Mouse (Mus musculus) forebrain, embryonic 10.5 days (tissue): ENCODE results near the gene Setdb2. TPM values are rescaled to one million over a fixed set of nuclear protein-coding genes. Genes with fewer than 3 reads are reported as not detected.

Source experiments
- DNase-seq: peaks from one replicate; pipeline ENCODE4 v3.0.0-alpha.2; 2017; ENCODE audit warnings: low spot score; ENCODE audit errors: extremely low spot score
- H3K27ac ChIP-seq: fragments of 300-500 bp; sonication (generic); 2 replicates; pipeline ENCODE4 v1.5.1; 2016; ENCODE audit warnings: mild to moderate bottlenecking
- H3K27me3 ChIP-seq: fragments of 300-500 bp; sonication (generic); 2 replicates; pipeline ENCODE4 v1.6.1; 2016; ENCODE audit warnings: mild to moderate bottlenecking; ENCODE audit not compliant: poor library complexity, severe bottlenecking
- H3K36me3 ChIP-seq: fragments of 300-500 bp; sonication (generic); replicated peaks from 2 replicates; pipeline ENCODE4 v1.6.1; 2016; ENCODE audit warnings: mild to moderate bottlenecking, moderate library complexity
- H3K4me1 ChIP-seq: fragments of 300-500 bp; sonication (generic); 2 replicates; pipeline ENCODE4 v1.6.1; 2016
- H3K4me3 ChIP-seq: fragments of 300-500 bp; sonication (generic); 2 replicates; pipeline ENCODE4 v1.5.1; 2016; ENCODE audit warnings: mild to moderate bottlenecking, moderate library complexity
- H3K9me3 ChIP-seq: fragments of 300-500 bp; sonication (generic); 2 replicates; pipeline ENCODE4 v1.6.1; 2016; ENCODE audit warnings: mild to moderate bottlenecking, moderate library complexity
- WGBS: fragments of 180-500 bp; shearing (Covaris S2); methylation state at CpG from one replicate; pipeline ENCODE4 v1.1.7; 2016; 5-methylcytosine and 5-hydroxymethylcytosine counted together
- polyA plus RNA-seq: library from polyadenylated mRNA; unstranded; fragments of >200 nt; fragmentation: Nextera tagmentation; extraction: Ambion mirVana; gene quantifications from 2 replicates; pipeline ENCODE4 v1.2.1, GENCODE M21; 2016

Setdb2 gene
- 11.8 and 13.7 TPM in 2 replicates for polyA plus RNA-seq

DNA sequence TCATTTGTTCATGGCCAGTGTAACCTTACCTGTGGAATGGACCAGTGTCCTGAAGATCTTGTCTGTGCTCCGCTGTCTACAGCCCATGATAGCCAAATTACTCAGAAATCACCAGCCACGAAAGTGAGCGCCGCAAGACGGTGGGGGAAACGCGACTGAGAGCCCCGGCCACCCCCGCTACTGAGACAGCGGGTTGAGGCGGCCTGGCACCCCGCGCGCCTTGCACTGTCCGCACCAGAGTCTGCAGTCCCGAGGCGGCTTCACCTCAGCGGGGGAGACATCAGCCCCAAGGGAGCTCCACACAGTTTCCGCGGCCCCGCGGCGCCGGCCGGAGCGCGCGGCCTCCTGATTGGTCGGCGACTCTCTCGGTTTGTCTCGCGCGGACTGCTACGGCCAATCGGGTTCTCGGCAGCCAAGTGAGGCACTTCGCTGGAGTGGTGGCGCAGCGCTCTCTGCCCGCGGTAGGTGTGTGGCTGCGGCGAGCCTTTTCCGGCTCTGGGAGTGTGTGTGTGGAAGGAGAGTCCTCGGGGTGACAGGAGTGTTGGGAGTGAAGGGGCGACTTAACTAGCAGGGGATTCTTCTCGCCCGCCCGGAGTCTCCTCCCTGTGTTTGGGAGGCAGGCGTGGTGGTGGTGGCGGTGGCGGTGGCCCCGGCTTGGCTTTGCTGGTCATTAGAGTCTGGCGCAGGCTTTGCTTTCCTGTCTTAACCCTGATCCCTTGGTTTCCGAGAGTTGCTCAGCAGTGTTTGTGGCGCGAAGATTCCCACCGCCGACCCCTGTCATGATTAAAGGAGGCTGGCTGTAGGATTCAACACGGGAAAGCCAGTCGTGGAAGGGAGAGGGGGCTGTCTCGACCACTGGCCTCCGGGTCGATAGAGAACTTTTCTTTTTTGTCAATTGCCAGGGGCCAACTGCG is at the start of gene Setdb2, which contains the start of gene Cab39l:
Setdb2 (minus strand) TSS at position 327 of the 914 bp plus-strand sequence.
Cab39l (plus strand) TSS at position 415 of the 914 bp plus-strand sequence.
- H3K27me3 ChIP-seq = no peaks in the 10 kb centered on the region
- peaks cover 22% of the 10 kb centered on the region for H3K4me1 ChIP-seq
- H3K27ac ChIP-seq = peak within 1 kb of the TSS; percentile 90
- no peaks in the 10 kb centered on the region for H3K36me3 ChIP-seq
- WGBS = under 1% methylated on average over 65 of the region's 66 CpGs
- peak; percentile 91 for DNase-seq
- no peaks in the 10 kb centered on the region for H3K9me3 ChIP-seq
- peak within 1 kb of the TSS; percentile 90 for H3K4me3 ChIP-seq

DNA sequence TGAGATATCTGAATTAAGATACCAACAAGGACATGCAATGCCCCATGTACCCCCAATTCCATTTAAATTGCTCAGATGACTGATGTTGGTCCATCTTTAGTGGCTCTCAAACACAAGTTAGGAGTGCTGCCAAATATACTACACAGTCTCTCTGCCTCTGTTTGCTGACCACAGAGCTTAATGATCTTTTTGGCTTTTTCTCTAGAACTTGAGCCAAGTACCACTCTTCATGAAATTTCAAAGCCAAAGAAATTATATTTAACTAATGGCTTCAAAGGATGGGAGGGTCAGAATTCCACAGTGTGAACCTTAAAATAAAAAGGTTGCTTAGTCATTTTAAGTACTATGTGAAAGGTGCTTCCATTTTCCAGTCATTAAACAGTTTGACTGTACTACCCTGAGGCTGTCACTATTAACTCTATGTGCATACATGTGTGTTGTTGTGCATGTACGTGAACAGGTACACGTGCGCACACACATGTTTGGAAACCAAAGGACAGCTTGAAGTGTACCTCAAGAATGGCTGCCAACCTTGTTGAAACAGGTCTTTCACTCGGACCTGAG is 44.6 kb upstream of the Setdb2 start:
- H3K4me3 ChIP-seq = no peak overlapping the region
- H3K9me3 ChIP-seq = no peaks in the 10 kb centered on the region
- WGBS = 95% methylated on average over 4 of the region's 4 CpGs
- H3K36me3 ChIP-seq = no peaks in the 10 kb centered on the region
- H3K27me3 ChIP-seq = no peaks in the 10 kb centered on the region
- DNase-seq = no peak
- no peaks in the 10 kb centered on the region for H3K4me1 ChIP-seq
- no peak overlapping the region for H3K27ac ChIP-seq

- DNase-seq = no peak
- no peaks in the 10 kb centered on the region for H3K9me3 ChIP-seq
- no peaks in the 10 kb centered on the region for H3K27me3 ChIP-seq
- H3K4me3 ChIP-seq = no peak overlapping the region
- no peak overlapping the region for H3K27ac ChIP-seq
- no peaks in the 10 kb centered on the region for H3K36me3 ChIP-seq
- whole genome bisulfite sequencing = 72% methylated on average over 6 of the region's 6 CpGs
- H3K4me1 ChIP-seq = no peaks in the 10 kb centered on the region
Observed at GRCm38 (mm10) chr14:59478699-59479098, 38.0 kb upstream of the Setdb2 start.

DNA sequence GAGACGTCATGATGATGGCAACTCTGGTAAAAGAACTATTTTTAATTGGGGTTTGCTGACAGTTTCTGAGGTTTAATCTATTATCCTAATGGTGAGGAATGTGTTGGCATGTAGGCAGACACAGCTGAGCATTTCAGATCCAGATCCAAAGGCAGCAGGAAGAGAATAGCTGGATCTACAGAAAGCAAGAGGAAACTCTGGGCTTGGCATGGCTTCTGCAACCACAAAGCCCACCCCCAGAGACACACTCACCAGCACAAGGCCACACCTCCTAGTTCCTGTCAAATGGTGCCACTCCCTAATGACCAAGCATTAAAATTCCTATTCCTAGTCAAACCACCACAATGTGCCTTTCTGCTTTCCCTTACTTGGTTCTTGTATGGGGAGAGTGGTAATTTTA is 30.1 kb upstream of the Setdb2 start:
- H3K36me3 ChIP-seq = no peaks in the 10 kb centered on the region
- no peaks in the 10 kb centered on the region for H3K9me3 ChIP-seq
- WGBS = 93% methylated on average over 1 of the region's 1 CpGs
- H3K4me3 ChIP-seq = no peak overlapping the region
- no peaks in the 10 kb centered on the region for H3K4me1 ChIP-seq
- H3K27me3 ChIP-seq = no peaks in the 10 kb centered on the region
- H3K27ac ChIP-seq = no peak overlapping the region
- no peak for DNase-seq

DNA sequence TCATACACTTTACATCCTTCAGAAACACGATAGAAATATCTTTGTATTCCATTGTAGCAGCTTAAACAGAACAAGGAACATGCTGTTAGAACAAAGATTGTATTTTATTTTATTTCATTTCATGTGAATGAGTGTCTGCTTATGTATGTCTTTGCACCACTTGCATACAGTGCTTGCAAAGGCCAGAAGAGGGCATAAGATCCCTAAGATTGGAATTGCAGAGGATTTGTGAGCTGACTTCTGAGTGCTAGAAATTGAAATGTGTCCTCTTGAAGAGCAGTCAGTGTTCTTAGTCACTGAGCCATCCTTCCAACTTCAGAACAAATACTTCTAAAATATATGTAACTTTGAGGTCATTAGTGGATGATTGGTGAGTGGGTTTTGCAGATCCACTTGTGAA is 27.1 kb upstream of the Setdb2 start:
- no peak for DNase-seq
- Histone ChIP-seq H3K4me3 (no peak overlapping the region), H3K27me3 (no peaks in the 10 kb centered on the region), H3K27ac (no peak overlapping the region), H3K36me3 (no peaks in the 10 kb centered on the region), H3K4me1 (no peaks in the 10 kb centered on the region), H3K9me3 (no peaks in the 10 kb centered on the region)
- WGBS = 87% methylated on average over 1 of the region's 1 CpGs

GRCm38 (mm10) chr14:59466503-59466902 is 25.8 kb upstream of the Setdb2 start:
- 95% methylated on average over 2 of the region's 2 CpGs for WGBS
- no peaks in the 10 kb centered on the region for H3K9me3 ChIP-seq

DNA sequence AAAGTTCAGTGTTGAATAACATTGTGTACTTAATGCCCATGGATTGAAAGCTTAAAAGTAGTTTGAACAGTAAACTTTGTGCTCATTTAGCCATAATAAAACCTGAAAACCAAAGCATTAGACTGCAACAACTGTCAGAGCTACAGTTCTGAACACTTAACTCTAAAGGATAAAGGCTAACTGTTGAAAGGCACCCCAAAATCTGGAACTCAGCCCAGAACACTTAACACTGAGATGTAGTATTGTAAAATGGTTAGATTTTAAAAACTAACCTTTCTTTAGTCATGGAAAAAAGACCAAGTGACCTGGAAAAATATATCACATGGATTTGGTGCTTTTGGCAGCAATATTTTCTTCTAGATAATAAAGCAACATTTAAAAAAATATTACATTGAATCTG is 7.3 kb upstream of the Setdb2 start:
- H3K27me3 ChIP-seq = no peaks in the 10 kb centered on the region
- DNase-seq = no peak
- H3K36me3 ChIP-seq = peaks cover 5% of the 10 kb centered on the region
- H3K4me3 ChIP-seq = no peak overlapping the region
- H3K9me3 ChIP-seq = peaks cover 9% of the 10 kb centered on the region; the same call in 1 of the 2 replicates
- no peak overlapping the region for H3K27ac ChIP-seq
- no peaks in the 10 kb centered on the region for H3K4me1 ChIP-seq

More at GRCm38 (mm10) chr14:59466503-59466902, 25.8 kb upstream of the Setdb2 start:
- DNase-seq = no peak
- Histone ChIP-seq H3K36me3 (0 out of 2 replicates have a peak, but pooled peaks cover 6% of the 10 kb centered on the region), H3K4me3 (no peak overlapping the region), H3K27me3 (no peaks in the 10 kb centered on the region), H3K27ac (no peak overlapping the region), H3K4me1 (no peaks in the 10 kb centered on the region)

DNA sequence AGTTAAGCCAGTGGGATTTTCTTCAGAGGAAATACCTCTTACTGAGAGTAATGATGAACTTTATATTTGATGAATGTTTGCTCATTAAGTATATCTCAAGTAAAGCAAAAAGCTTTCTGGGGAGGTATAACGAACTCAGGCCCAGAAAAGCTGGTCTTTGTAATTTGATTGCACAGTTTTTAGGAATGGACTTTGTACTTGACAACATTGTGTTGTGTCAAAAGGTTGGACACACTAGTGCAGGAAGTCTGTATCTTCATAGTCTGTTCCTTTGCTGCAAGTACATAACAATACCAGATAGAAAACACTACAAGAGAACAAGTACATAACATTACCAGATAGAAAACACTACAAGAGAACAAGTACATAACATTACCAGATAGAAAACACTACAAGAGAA is 4.7 kb upstream of the Setdb2 start:
- no peak overlapping the region for H3K4me3 ChIP-seq
- DNase-seq = no peak
- H3K27ac ChIP-seq = no peak overlapping the region
- no peaks in the 10 kb centered on the region for H3K27me3 ChIP-seq
- H3K9me3 ChIP-seq = peaks cover 9% of the 10 kb centered on the region; the same call in 1 of the 2 replicates
- peaks cover 5% of the 10 kb centered on the region for H3K36me3 ChIP-seq
- H3K4me1 ChIP-seq = peaks cover 9% of the 10 kb centered on the region; the same call in 1 of the 2 replicates
- WGBS = 84% methylated on average over 1 of the region's 1 CpGs

DNA sequence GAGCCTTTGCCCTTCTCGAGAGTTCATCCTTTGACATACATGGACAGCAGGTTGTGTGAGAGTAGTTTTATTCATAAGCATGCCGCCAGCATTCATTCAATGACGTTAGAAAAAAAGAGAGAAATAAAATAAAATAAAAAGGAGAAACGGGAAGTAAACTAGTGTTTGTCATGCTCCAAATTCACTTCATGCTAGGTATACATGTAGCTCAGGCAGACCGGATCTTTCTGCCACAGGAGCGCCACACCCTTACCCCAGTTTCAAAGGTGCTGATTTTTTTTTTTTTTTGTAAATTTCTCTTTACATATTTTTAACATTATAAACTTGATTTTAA is 755 bp upstream of the Setdb2 start:
- Histone ChIP-seq H3K27ac (peak overlapping the region; percentile 90), H3K27me3 (no peaks in the 10 kb centered on the region), H3K4me3 (peak overlapping the region; percentile 90), H3K9me3 (no peaks in the 10 kb centered on the region), H3K4me1 (peaks cover 22% of the 10 kb centered on the region), H3K36me3 (no peaks in the 10 kb centered on the region)
- 19% methylated on average over 6 of the region's 6 CpGs for WGBS
- no peak for DNase-seq

GRCm38 (mm10) chr14:59440039-59440438 is 645 bp downstream of the Setdb2 start:
- Histone ChIP-seq H3K9me3 (no peaks in the 10 kb centered on the region), H3K27me3 (no peaks in the 10 kb centered on the region), H3K4me3 (peak overlapping the region; percentile 90), H3K27ac (peak overlapping the region; percentile 90; the same call in 1 of the 2 replicates), H3K36me3 (no peaks in the 10 kb centered on the region), H3K4me1 (peaks cover 22% of the 10 kb centered on the region)
- 33% methylated on average over 7 of the region's 7 CpGs for WGBS
- DNase-seq = no peak

DNA sequence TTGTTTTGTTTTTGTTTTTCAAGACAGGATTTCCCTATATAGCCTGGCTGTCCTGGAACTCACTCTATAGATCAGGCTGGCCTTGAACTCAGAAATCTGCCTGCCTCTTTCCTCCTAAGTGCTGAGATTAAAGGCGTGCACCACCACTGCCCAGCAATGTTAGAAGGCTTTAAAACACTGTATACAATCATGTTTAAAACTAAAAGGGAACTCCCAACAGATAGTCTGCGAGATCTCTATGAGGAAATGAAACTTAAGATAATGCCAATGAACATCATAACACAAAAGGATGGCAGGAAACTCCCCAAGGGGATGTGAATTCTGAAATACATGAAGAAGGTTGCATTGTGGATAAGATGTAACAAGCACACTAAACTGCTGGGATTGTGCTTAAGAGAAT is 2.2 kb downstream of the Setdb2 start:
- Histone ChIP-seq H3K9me3 (no peaks in the 10 kb centered on the region), H3K36me3 (no peaks in the 10 kb centered on the region), H3K4me1 (peaks cover 22% of the 10 kb centered on the region), H3K4me3 (no peak overlapping the region), H3K27ac (no peak overlapping the region), H3K27me3 (no peaks in the 10 kb centered on the region)
- no peak for DNase-seq
- WGBS = 91% methylated on average over 2 of the region's 2 CpGs

- Histone ChIP-seq H3K9me3 (no peaks in the 10 kb centered on the region), H3K4me3 (no peak overlapping the region), H3K36me3 (no peaks in the 10 kb centered on the region), H3K4me1 (peaks cover 22% of the 10 kb centered on the region), H3K27me3 (no peaks in the 10 kb centered on the region), H3K27ac (no peak overlapping the region)
- 86% methylated on average over 3 of the region's 3 CpGs for WGBS
- no peak for DNase-seq
Observed at GRCm38 (mm10) chr14:59437398-59437797, 3.3 kb downstream of the Setdb2 start.

DNA sequence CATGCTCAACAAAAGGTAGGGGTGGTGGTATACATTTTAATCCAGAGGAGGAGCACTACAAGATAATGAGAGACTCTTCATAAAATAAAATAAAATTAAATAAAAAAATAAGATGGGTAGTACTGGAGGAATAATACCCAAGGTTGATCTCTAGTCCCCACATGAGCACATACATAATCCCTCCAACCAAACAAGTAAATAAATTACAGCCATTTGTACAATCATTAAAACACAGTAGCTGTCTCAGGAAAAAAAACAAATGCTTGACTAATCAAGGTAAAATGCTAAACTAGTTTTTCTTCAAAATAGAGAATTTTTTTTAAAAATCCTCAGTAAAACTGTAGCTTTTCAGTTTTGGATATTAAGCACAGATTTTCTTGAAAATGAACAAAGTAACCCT is 5.5 kb downstream of the Setdb2 start:
- no peaks in the 10 kb centered on the region for H3K27me3 ChIP-seq
- H3K27ac ChIP-seq = no peak overlapping the region
- H3K36me3 ChIP-seq = no peaks in the 10 kb centered on the region
- DNase-seq = no peak
- no peaks in the 10 kb centered on the region for H3K9me3 ChIP-seq
- no peak overlapping the region for H3K4me3 ChIP-seq
- peaks cover 13% of the 10 kb centered on the region for H3K4me1 ChIP-seq
